Mouse (Mus musculus): Measurements from ENCODE around the gene Rint1. TPM values are rescaled to one million over a fixed set of nuclear protein-coding genes. Genes with fewer than 3 reads are reported as not detected.

Rint1 gene
- 10 to 100 TPM; 17.4 to 24.2 (median 21.8) TPM for total RNA-seq (2022)

- DNase-seq (ENCODE audit: low spot score in 2 of 2) = peak; percentile 88 to 96
Measured at GRCm38 (mm10) chr5:23787536-23788389, at the start of gene Rint1. Gene Rint1, plus strand, starts transcription at chr5:23787711.

GRCm38 (mm10) chr5:23743261-23743660 lies 44.2 kb upstream of the Rint1 start:
- no peak for DNase-seq (ENCODE audit: low spot score in 2 of 2)

- DNase-seq (ENCODE audit: low spot score in 2 of 2) = no peak
Measured at GRCm38 (mm10) chr5:23749882-23750281, 37.6 kb upstream of the Rint1 start.

- no peak for DNase-seq (ENCODE audit: low spot score in 2 of 2)
Measured at GRCm38 (mm10) chr5:23755591-23755990, 31.9 kb upstream of the Rint1 start.

- no peak for DNase-seq (ENCODE audit: low spot score in 2 of 2)
Measured at GRCm38 (mm10) chr5:23756368-23756767, 31.1 kb upstream of the Rint1 start.

GRCm38 (mm10) chr5:23758633-23759032 lies 28.9 kb upstream of the Rint1 start:
- peak; percentile 11 to 21 for DNase-seq (ENCODE audit: low spot score in 2 of 2)

GRCm38 (mm10) chr5:23762531-23762930 lies 25.0 kb upstream of the Rint1 start:
- DNase-seq (ENCODE audit: low spot score in 2 of 2) = no peak

- peak in 1 of 2 experiments; percentile 11 for DNase-seq (ENCODE audit: low spot score in 2 of 2)
Measured at GRCm38 (mm10) chr5:23764557-23764956, 23.0 kb upstream of the Rint1 start.

GRCm38 (mm10) chr5:23771105-23771504 lies 16.4 kb upstream of the Rint1 start:
- DNase-seq (ENCODE audit: low spot score in 2 of 2) = no peak

- no peak for DNase-seq (ENCODE audit: low spot score in 2 of 2)
Measured at GRCm38 (mm10) chr5:23774186-23774585, 13.3 kb upstream of the Rint1 start.

- DNase-seq (ENCODE audit: low spot score in 2 of 2) = no peak
Measured at GRCm38 (mm10) chr5:23780516-23780915, 7.0 kb upstream of the Rint1 start.

GRCm38 (mm10) chr5:23781172-23781571 lies 6.3 kb upstream of the Rint1 start:
- DNase-seq (ENCODE audit: low spot score in 2 of 2) = no peak

GRCm38 (mm10) chr5:23782051-23782810 lies 5.3 kb upstream of the Rint1 start:
- DNase-seq (ENCODE audit: low spot score in 2 of 2) = no peak

GRCm38 (mm10) chr5:23782931-23783877 lies 4.3 kb upstream of the Rint1 start, which contains the start of gene Pus7:
Gene Pus7, minus strand, starts transcription at chr5:23783711.
- DNase-seq (ENCODE audit: low spot score in 2 of 2) = peak; percentile 46 to 76

- DNase-seq (ENCODE audit: low spot score in 2 of 2) = no peak
Measured at GRCm38 (mm10) chr5:23788390-23788830, 899 bp downstream of the Rint1 start.

- DNase-seq (ENCODE audit: low spot score in 2 of 2) = no peak
Measured at GRCm38 (mm10) chr5:23789078-23789612, 1.6 kb downstream of the Rint1 start.

- no peak for DNase-seq (ENCODE audit: low spot score in 2 of 2)
Measured at GRCm38 (mm10) chr5:23792726-23793125, 5.2 kb downstream of the Rint1 start.

GRCm38 (mm10) chr5:23814841-23815240 lies 27.3 kb downstream of the Rint1 start:
- no peak for DNase-seq (ENCODE audit: low spot score in 2 of 2)

- no peak for DNase-seq (ENCODE audit: low spot score in 2 of 2)
Measured at GRCm38 (mm10) chr5:23816681-23817080, 29.2 kb downstream of the Rint1 start.

GRCm38 (mm10) chr5:23822306-23822705 lies 34.8 kb downstream of the Rint1 start:
- no peak for DNase-seq (ENCODE audit: low spot score in 2 of 2)

Data from layer of hippocampus, adult 8-10 months (tissue).